Mouse (Mus musculus): ENCODE measurements around the gene H2-K1.

- no peak for TF ChIP-seq POLR2A (IDR thresholded peaks at IDR 0.05; ENCODE audit: low read depth, low read length)
- peak; percentile 63; the same call in 1 of the 2 replicates for TF ChIP-seq CTCF (IDR thresholded peaks at IDR 0.05; ENCODE audit: extremely low read depth, insufficient read depth, insufficient read length, insufficient replicate concordance)
Measured at GRCm38 (mm10) chr17:34034064-34034463, 33.9 kb upstream of the H2-K1 start.

All from spleen, adult 2 months (tissue).